Mouse (Mus musculus) liver, embryonic 18 days (tissue): ENCODE results near the gene Sufu. TPM values are rescaled to one million over a fixed set of nuclear protein-coding genes. Genes with fewer than 3 reads are reported as not detected.

Source experiments
- polyA plus RNA-seq: library from polyadenylated mRNA; depleted of rRNA; stranded (reverse); fragments of >200 nt; gene quantifications from 2 replicates; pipeline ENCODE4 v1.2.3, GENCODE M21; 2012; rRNA removed

Gene Sufu
- 2.8 and 3.0 TPM in 2 replicates for polyA plus RNA-seq

GRCm38 (mm10) chr19:46396686-46397435 lies at the start of gene Sufu:
Sufu (plus strand) TSS chr19:46396896.

GRCm38 (mm10) chr19:46350168-46350932 lies 46.3 kb upstream of the Sufu start, which contains the start of gene 2310034G01Rik:
2310034G01Rik (minus strand) TSS chr19:46350302.

GRCm38 (mm10) chr19:46395109-46396009 lies 1.3 kb upstream of the Sufu start, which contains the start of gene Actr1a:
Actr1a (minus strand) TSS chr19:46395748.

GRCm38 (mm10) chr19:46501401-46502068 lies 104.8 kb downstream of the Sufu start, which contains the start of gene Trim8:
Trim8 (plus strand) TSS chr19:46501702.

Other genes starting within 250 kb of the Sufu start
- gene Pitx3, start 248.6 kb upstream of the Sufu start, polyA plus RNA-seq = not detected in 2 replicates
- gene Gbf1, start 244.4 kb upstream of the Sufu start, polyA plus RNA-seq = 13.5 and 18.2 TPM in 2 replicates
- 4.4 and 4.9 TPM in 2 replicates for gene Nfkb2, start 92.6 kb upstream of the Sufu start, polyA plus RNA-seq
- 1.7 and 1.9 TPM in 2 replicates for gene Psd, start 69.7 kb upstream of the Sufu start, polyA plus RNA-seq
- 7.8 and 8.1 TPM in 2 replicates for gene Fbxl15, start 68.7 kb upstream of the Sufu start, polyA plus RNA-seq
- gene Cuedc2, start 58.2 kb upstream of the Sufu start, polyA plus RNA-seq = 42.7 and 46.4 TPM in 2 replicates
- 7.3 and 9.8 TPM in 2 replicates for gene Mfsd13a, start 55.8 kb upstream of the Sufu start, polyA plus RNA-seq
- 0.36 and 0.38 TPM in 2 replicates for gene 2310034G01Rik, start 46.6 kb upstream of the Sufu start, polyA plus RNA-seq
- 24.5 and 24.7 TPM in 2 replicates for gene Actr1a, start 1.1 kb upstream of the Sufu start, polyA plus RNA-seq
- 8.2 and 8.8 TPM in 2 replicates for gene Trim8, start 104.8 kb downstream of the Sufu start, polyA plus RNA-seq
- 28.4 and 30.0 TPM in 2 replicates for gene Arl3, start 176.3 kb downstream of the Sufu start, polyA plus RNA-seq
- 19.3 and 21.4 TPM in 2 replicates for gene Sfxn2, start 176.5 kb downstream of the Sufu start, polyA plus RNA-seq
- gene Wbp1l, start 202.2 kb downstream of the Sufu start, polyA plus RNA-seq = 33.3 and 43.3 TPM in 2 replicates